Mouse (Mus musculus) spleen, postnatal 36 days (tissue): ENCODE results near the gene Cpn2.

Experiments
- DNase-seq, 2 experiments: peaks; one replicate each; pipeline ENCODE4 v3.0.0; 2022; ENCODE audit warnings: low spot score in 2 of 2, mixed read lengths in 1 of 2

Gene Cpn2

GRCm38 (mm10) chr16:30238791-30239190 is 28.5 kb downstream of the Cpn2 start:
- DNase-seq, result no peak

- DNase-seq, result peak; percentile 69 to 71
Measured at GRCm38 (mm10) chr16:30236091-30236699, 31.1 kb downstream of the Cpn2 start.

GRCm38 (mm10) chr16:30235577-30235976 is 31.7 kb downstream of the Cpn2 start:
- DNase-seq, result no peak

GRCm38 (mm10) chr16:30234636-30235546 is 32.4 kb downstream of the Cpn2 start:
- DNase-seq, result no peak

- DNase-seq, result peak; percentile 25
Measured at GRCm38 (mm10) chr16:30234077-30234476, 33.2 kb downstream of the Cpn2 start.

DNA sequence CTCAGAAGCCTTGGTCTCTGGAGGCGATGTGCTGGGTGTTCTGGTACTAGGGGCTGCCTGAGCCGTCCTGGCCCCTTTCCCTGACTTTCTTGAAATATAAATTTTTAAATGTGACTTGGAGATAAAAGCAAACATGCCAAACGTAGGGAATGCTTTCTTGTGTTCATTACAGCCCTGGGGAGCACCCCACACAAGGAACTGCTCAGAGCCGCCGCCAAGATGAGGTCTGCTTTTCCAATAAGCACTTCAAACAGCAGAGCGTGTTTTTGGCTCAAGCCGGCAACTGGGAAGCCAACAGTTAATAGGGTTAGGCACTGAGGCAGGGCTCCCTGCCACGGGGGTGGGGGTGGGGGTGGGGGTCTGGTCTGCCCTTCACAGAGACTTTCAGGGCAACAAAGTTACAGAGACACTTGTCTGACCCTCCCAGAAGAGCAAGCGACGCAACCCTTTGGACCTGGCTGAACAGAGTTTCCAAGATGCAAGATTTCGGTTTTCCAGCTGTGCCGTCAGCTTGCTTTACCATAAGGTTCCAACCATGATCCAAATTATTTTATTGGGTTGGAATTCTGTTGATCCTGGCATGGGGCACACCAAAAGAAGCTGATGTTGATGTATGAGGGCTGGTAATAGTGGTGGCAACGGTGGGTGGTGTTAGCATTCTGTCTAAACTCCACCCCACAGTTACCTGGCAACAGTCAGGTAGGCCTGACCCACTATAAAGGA is 35.3 kb downstream of the Cpn2 start:
- no peak for DNase-seq

DNA sequence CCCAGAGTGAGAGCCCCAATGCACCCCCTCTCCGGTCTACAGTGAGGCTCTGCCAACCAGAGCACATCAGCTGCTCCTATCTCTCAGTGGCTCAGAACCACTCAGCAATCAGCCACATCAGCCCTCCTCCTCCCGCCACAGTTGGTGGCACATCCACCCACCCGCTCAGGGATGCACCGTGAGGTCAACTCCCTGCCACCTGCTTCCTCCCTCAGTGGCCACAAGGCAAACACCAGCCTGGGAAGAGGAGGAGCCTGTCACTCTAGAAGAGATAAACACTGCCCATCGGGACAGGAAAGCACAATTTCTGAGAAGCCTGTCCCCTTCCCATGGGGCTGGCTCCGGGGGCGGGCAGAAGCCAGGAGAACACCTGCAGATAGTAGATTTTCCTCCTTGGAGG is 39.9 kb downstream of the Cpn2 start:
- DNase-seq, result peak; percentile 64 to 72

GRCm38 (mm10) chr16:30221161-30221782 is 46.0 kb downstream of the Cpn2 start:
- DNase-seq, result no peak

- DNase-seq, result no peak
Measured at GRCm38 (mm10) chr16:30215811-30216210, 51.5 kb downstream of the Cpn2 start.

GRCm38 (mm10) chr16:30213644-30214043 is 53.7 kb downstream of the Cpn2 start:
- DNase-seq, result no peak

DNA sequence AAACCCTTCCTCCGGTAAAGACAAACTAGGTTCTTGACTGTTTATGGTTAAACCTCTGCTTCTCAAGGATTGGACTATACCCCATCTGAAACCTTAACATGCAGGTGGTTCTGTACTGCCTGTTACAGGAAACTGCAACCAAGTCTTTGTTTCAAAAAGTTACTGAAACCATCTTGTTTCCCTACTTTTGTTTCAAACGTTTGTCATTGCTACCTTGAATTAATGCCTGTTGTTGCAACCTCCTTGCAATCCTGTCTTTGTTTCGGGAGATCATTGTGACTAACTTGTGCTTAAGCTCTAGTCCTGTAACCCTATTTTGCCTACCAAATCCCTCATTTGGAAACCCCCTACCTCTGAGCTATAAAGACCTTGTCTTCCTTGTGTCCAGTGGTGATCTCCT is 55.3 kb downstream of the Cpn2 start:
- no peak for DNase-seq

GRCm38 (mm10) chr16:30209264-30209663 is 58.0 kb downstream of the Cpn2 start:
- DNase-seq, result no peak

GRCm38 (mm10) chr16:30207991-30208390 is 59.3 kb downstream of the Cpn2 start:
- no peak for DNase-seq

- no peak for DNase-seq
Measured at GRCm38 (mm10) chr16:30207111-30207828, 60.0 kb downstream of the Cpn2 start.
